Mouse (Mus musculus): Measurements from ENCODE around the gene Cdc26. TPM values are rescaled to one million over a fixed set of nuclear protein-coding genes. Genes with fewer than 3 reads are reported as not detected.

The Cdc26 gene
- polyA plus RNA-seq (2015; fragmentation: Nextera tagmentation; extraction: Ambion mirVana): 127 and 128 TPM in 2 replicates

GRCm38 (mm10) chr4:62408601-62409282 is at the start of gene Cdc26, which contains the start of gene Prpf4:
Cdc26 (minus strand) TSS chr4:62408642.
Prpf4 (plus strand) TSS chr4:62408797.
- H3K4me3 ChIP-seq (replicated peaks; ENCODE audit: low read length): peak within 1 kb of the TSS; percentile 80
- H3K9me3 ChIP-seq (replicated peaks; ENCODE audit: control insufficient read depth, low read length): no peaks in the 10 kb centered on the region
- peak within 1 kb of the TSS; percentile 88 for H3K4me2 ChIP-seq (ENCODE audit: low read depth, low read length)
- H3K27ac ChIP-seq (ENCODE audit: low read length): peak within 1 kb of the TSS; percentile 87
- H3K9ac ChIP-seq (ENCODE audit: low read length): peak within 1 kb of the TSS; percentile 88
- WGBS: under 1% methylated on average over 39 of the region's 39 CpGs
- no peaks in the 10 kb centered on the region for H3K27me3 ChIP-seq (ENCODE audit: control insufficient read depth, insufficient read depth, low read length)
- peaks cover 9% of the 10 kb centered on the region; the same call in 1 of the 2 replicates for H3K36me3 ChIP-seq (ENCODE audit: control insufficient read depth, insufficient read depth, low read length)
- peaks cover 11% of the 10 kb centered on the region for H3K4me1 ChIP-seq (ENCODE audit: control insufficient read depth, insufficient read depth, low read length)
- ATAC-seq (ENCODE audit: insufficient read depth, low FRiP score): peak; percentile 99

GRCm38 (mm10) chr4:62454995-62455394 is 46.6 kb upstream of the Cdc26 start:
- H3K4me2 ChIP-seq (ENCODE audit: low read depth, low read length): no peak overlapping the region
- H3K4me1 ChIP-seq (ENCODE audit: control insufficient read depth, insufficient read depth, low read length): no peaks in the 10 kb centered on the region
- 0 out of 2 replicates have a peak, but pooled peaks have one; percentile 40 for ATAC-seq (ENCODE audit: insufficient read depth, low FRiP score)
- 56% methylated on average over 5 of the region's 5 CpGs for WGBS
- H3K36me3 ChIP-seq (ENCODE audit: control insufficient read depth, insufficient read depth, low read length): no peaks in the 10 kb centered on the region
- no peaks in the 10 kb centered on the region for H3K27me3 ChIP-seq (ENCODE audit: control insufficient read depth, insufficient read depth, low read length)
- no peaks in the 10 kb centered on the region for H3K9me3 ChIP-seq (replicated peaks; ENCODE audit: control insufficient read depth, low read length)
- H3K27ac ChIP-seq (ENCODE audit: low read length): no peak overlapping the region
- H3K4me3 ChIP-seq (replicated peaks; ENCODE audit: low read length): no peak overlapping the region
- no peak overlapping the region for H3K9ac ChIP-seq (ENCODE audit: low read length)

- Histone ChIP-seq H3K36me3 (ENCODE audit: control insufficient read depth, insufficient read depth, low read length) (no peaks in the 10 kb centered on the region), H3K9ac (ENCODE audit: low read length) (no peak overlapping the region), H3K4me2 (ENCODE audit: low read depth, low read length) (no peak overlapping the region), H3K27me3 (ENCODE audit: control insufficient read depth, insufficient read depth, low read length) (no peaks in the 10 kb centered on the region), H3K4me1 (ENCODE audit: control insufficient read depth, insufficient read depth, low read length) (no peaks in the 10 kb centered on the region), H3K27ac (ENCODE audit: low read length) (no peak overlapping the region), H3K9me3 (replicated peaks; ENCODE audit: control insufficient read depth, low read length) (no peaks in the 10 kb centered on the region), H3K4me3 (replicated peaks; ENCODE audit: low read length) (no peak overlapping the region)
- ATAC-seq (ENCODE audit: insufficient read depth, low FRiP score): no peak
- WGBS: 50% methylated on average over 4 of the region's 4 CpGs
Measured at GRCm38 (mm10) chr4:62440986-62441385, 32.5 kb upstream of the Cdc26 start.

GRCm38 (mm10) chr4:62440544-62440943 is 32.1 kb upstream of the Cdc26 start:
- Histone ChIP-seq H3K9ac (ENCODE audit: low read length) (no peak overlapping the region), H3K9me3 (replicated peaks; ENCODE audit: control insufficient read depth, low read length) (no peaks in the 10 kb centered on the region), H3K4me1 (ENCODE audit: control insufficient read depth, insufficient read depth, low read length) (no peaks in the 10 kb centered on the region), H3K4me2 (ENCODE audit: low read depth, low read length) (no peak overlapping the region), H3K36me3 (ENCODE audit: control insufficient read depth, insufficient read depth, low read length) (no peaks in the 10 kb centered on the region), H3K27me3 (ENCODE audit: control insufficient read depth, insufficient read depth, low read length) (no peaks in the 10 kb centered on the region), H3K4me3 (replicated peaks; ENCODE audit: low read length) (no peak overlapping the region), H3K27ac (ENCODE audit: low read length) (no peak overlapping the region)
- WGBS: 72% methylated on average over 4 of the region's 4 CpGs
- no peak for ATAC-seq (ENCODE audit: insufficient read depth, low FRiP score)

DNA sequence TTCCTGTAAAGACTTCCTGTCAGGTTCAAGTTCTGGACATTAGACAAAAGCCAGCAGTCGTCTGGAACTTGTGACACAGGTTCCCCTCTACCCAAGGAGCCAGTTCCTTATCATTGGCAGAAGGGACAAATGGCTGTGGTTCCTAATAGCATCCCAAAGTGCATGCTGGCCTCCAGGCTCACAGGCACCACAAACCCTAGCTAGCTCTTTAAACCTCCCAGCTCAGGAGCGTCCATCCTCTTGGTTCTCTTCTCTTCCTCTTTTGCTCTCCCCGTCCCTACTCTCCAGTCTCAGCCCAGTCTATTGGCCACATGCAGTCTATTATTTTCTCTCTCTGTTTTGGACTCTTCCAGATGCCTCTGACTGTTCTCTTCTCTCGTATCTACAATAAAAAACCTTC is 31.4 kb upstream of the Cdc26 start:
- H3K27ac ChIP-seq (ENCODE audit: low read length): no peak overlapping the region
- no peaks in the 10 kb centered on the region for H3K36me3 ChIP-seq (ENCODE audit: control insufficient read depth, insufficient read depth, low read length)
- H3K27me3 ChIP-seq (ENCODE audit: control insufficient read depth, insufficient read depth, low read length): no peaks in the 10 kb centered on the region
- H3K9ac ChIP-seq (ENCODE audit: low read length): no peak overlapping the region
- H3K9me3 ChIP-seq (replicated peaks; ENCODE audit: control insufficient read depth, low read length): no peaks in the 10 kb centered on the region
- no peaks in the 10 kb centered on the region for H3K4me1 ChIP-seq (ENCODE audit: control insufficient read depth, insufficient read depth, low read length)
- H3K4me2 ChIP-seq (ENCODE audit: low read depth, low read length): no peak overlapping the region
- ATAC-seq (ENCODE audit: insufficient read depth, low FRiP score): no peak
- WGBS: 60% methylated on average over 4 of the region's 4 CpGs
- H3K4me3 ChIP-seq (replicated peaks; ENCODE audit: low read length): no peak overlapping the region

DNA sequence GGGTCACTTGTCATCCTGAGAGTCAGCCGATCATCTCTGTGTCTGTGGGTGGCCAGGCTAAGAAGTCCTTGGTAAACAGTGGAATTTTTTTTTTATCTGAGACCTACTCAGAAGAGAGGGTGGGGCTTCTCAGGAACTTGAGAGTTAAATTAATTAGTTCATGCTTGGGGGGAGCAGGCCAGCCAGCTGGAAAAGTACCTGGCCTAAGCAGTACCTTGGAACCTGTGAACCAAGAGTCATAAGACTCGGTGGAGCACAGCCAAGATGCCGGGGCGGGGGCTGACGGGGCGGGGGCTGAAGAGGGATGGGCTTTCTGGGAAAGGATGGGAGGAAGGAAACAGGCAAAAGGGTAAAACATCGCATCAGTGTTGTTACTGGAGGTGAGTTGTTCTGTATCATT is 29.4 kb upstream of the Cdc26 start:
- 68% methylated on average over 7 of the region's 7 CpGs for WGBS
- ATAC-seq (ENCODE audit: insufficient read depth, low FRiP score): no peak
- H3K9me3 ChIP-seq (replicated peaks; ENCODE audit: control insufficient read depth, low read length): no peaks in the 10 kb centered on the region
- no peak overlapping the region for H3K27ac ChIP-seq (ENCODE audit: low read length)
- no peaks in the 10 kb centered on the region for H3K4me1 ChIP-seq (ENCODE audit: control insufficient read depth, insufficient read depth, low read length)
- no peak overlapping the region for H3K4me2 ChIP-seq (ENCODE audit: low read depth, low read length)
- H3K27me3 ChIP-seq (ENCODE audit: control insufficient read depth, insufficient read depth, low read length): no peaks in the 10 kb centered on the region
- H3K9ac ChIP-seq (ENCODE audit: low read length): no peak overlapping the region
- no peaks in the 10 kb centered on the region for H3K36me3 ChIP-seq (ENCODE audit: control insufficient read depth, insufficient read depth, low read length)
- no peak overlapping the region for H3K4me3 ChIP-seq (replicated peaks; ENCODE audit: low read length)

GRCm38 (mm10) chr4:62437256-62437778 is 28.9 kb upstream of the Cdc26 start:
- no peak overlapping the region for H3K4me3 ChIP-seq (replicated peaks; ENCODE audit: low read length)
- 90% methylated on average over 3 of the region's 3 CpGs for WGBS
- no peaks in the 10 kb centered on the region for H3K9me3 ChIP-seq (replicated peaks; ENCODE audit: control insufficient read depth, low read length)
- no peaks in the 10 kb centered on the region for H3K4me1 ChIP-seq (ENCODE audit: control insufficient read depth, insufficient read depth, low read length)
- H3K36me3 ChIP-seq (ENCODE audit: control insufficient read depth, insufficient read depth, low read length): no peaks in the 10 kb centered on the region
- ATAC-seq (ENCODE audit: insufficient read depth, low FRiP score): no peak
- H3K9ac ChIP-seq (ENCODE audit: low read length): no peak overlapping the region
- no peak overlapping the region for H3K27ac ChIP-seq (ENCODE audit: low read length)
- no peak overlapping the region for H3K4me2 ChIP-seq (ENCODE audit: low read depth, low read length)
- no peaks in the 10 kb centered on the region for H3K27me3 ChIP-seq (ENCODE audit: control insufficient read depth, insufficient read depth, low read length)

DNA sequence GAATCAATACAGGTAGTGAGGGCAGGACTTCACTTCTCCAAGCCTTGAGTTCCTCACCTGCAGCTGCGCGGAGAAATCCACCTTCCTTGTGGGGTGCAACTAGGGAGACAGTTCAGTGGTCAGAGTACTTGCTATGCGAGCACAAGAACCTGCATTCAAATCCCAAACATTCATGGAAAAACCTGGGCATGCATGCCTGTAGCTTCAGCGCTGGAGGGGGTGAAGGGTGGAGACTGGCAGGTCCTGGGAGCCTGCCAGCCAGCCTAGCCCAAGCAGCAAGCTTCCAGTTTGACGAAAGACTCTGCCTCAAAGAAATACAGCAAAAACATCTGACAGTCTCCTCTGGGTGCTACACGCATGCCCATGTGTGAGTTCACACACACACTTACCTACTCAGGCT is 26.6 kb upstream of the Cdc26 start, which contains the start of gene Rnf183:
Gene Rnf183 (minus strand): TSS at position 172 of the 400 bp plus-strand sequence.
- no peak within 1 kb of the TSS for H3K4me2 ChIP-seq (ENCODE audit: low read depth, low read length)
- H3K36me3 ChIP-seq (ENCODE audit: control insufficient read depth, insufficient read depth, low read length): no peaks in the 10 kb centered on the region
- H3K4me1 ChIP-seq (ENCODE audit: control insufficient read depth, insufficient read depth, low read length): no peaks in the 10 kb centered on the region
- no peak within 1 kb of the TSS for H3K27ac ChIP-seq (ENCODE audit: low read length)
- WGBS: 80% methylated on average over 6 of the region's 6 CpGs
- no peak within 1 kb of the TSS for H3K9ac ChIP-seq (ENCODE audit: low read length)
- ATAC-seq (ENCODE audit: insufficient read depth, low FRiP score): no peak
- H3K27me3 ChIP-seq (ENCODE audit: control insufficient read depth, insufficient read depth, low read length): no peaks in the 10 kb centered on the region
- no peak within 1 kb of the TSS for H3K4me3 ChIP-seq (replicated peaks; ENCODE audit: low read length)
- H3K9me3 ChIP-seq (replicated peaks; ENCODE audit: control insufficient read depth, low read length): no peaks in the 10 kb centered on the region

GRCm38 (mm10) chr4:62433939-62434870 is 25.8 kb upstream of the Cdc26 start:
- H3K9me3 ChIP-seq (replicated peaks; ENCODE audit: control insufficient read depth, low read length): no peaks in the 10 kb centered on the region
- ATAC-seq (ENCODE audit: insufficient read depth, low FRiP score): no peak
- no peaks in the 10 kb centered on the region for H3K36me3 ChIP-seq (ENCODE audit: control insufficient read depth, insufficient read depth, low read length)
- no peaks in the 10 kb centered on the region for H3K27me3 ChIP-seq (ENCODE audit: control insufficient read depth, insufficient read depth, low read length)
- no peak overlapping the region for H3K4me2 ChIP-seq (ENCODE audit: low read depth, low read length)
- H3K4me1 ChIP-seq (ENCODE audit: control insufficient read depth, insufficient read depth, low read length): no peaks in the 10 kb centered on the region
- H3K27ac ChIP-seq (ENCODE audit: low read length): no peak overlapping the region
- H3K9ac ChIP-seq (ENCODE audit: low read length): no peak overlapping the region
- 65% methylated on average over 7 of the region's 7 CpGs for WGBS
- no peak overlapping the region for H3K4me3 ChIP-seq (replicated peaks; ENCODE audit: low read length)

Data from stomach, embryonic 16.5 days (tissue).